Mouse (Mus musculus) intestine, postnatal 0 days (tissue): Measurements from ENCODE around the gene AC109138.7. TPM values are rescaled to one million over a fixed set of nuclear protein-coding genes. Genes with fewer than 3 reads are reported as not detected.

ENCODE experiments used
- ATAC-seq: fragments of 200-750 bp; cut with Nextera tagmentation; 2 replicates; pipeline ENCODE4 v1.8.0; 2017; ENCODE audit warnings: mild to moderate bottlenecking, moderate TSS enrichment, moderate library complexity
- H3K27ac ChIP-seq: fragments of 300-500 bp; sonication (generic); 2 replicates; pipeline ENCODE4 v1.5.1; 2014; ENCODE audit warnings: mild to moderate bottlenecking, low read depth, low read length, moderate library complexity
- H3K27me3 ChIP-seq: fragments of 300-500 bp; sonication (generic); replicated peaks from 2 replicates; pipeline ENCODE4 v1.6.1; 2014; ENCODE audit warnings: low read length, mixed read lengths; ENCODE audit not compliant: control insufficient read depth, insufficient read depth
- H3K36me3 ChIP-seq: fragments of 300-500 bp; sonication (generic); 2 replicates; pipeline ENCODE4 v1.6.1; 2014; ENCODE audit warnings: mild to moderate bottlenecking, moderate library complexity; ENCODE audit not compliant: control insufficient read depth, insufficient read depth
- H3K4me1 ChIP-seq: fragments of 300-500 bp; sonication (generic); replicated peaks from 2 replicates; pipeline ENCODE4 v1.6.1; 2014; ENCODE audit warnings: antibody characterized with exemption, low read length, mixed read lengths; ENCODE audit not compliant: control insufficient read depth, insufficient read depth
- H3K4me2 ChIP-seq: fragments of 300-500 bp; sonication (generic); replicated peaks from 2 replicates; pipeline ENCODE4 v1.6.1; 2014; ENCODE audit warnings: low read depth, mild to moderate bottlenecking, moderate library complexity
- H3K4me3 ChIP-seq: fragments of 300-500 bp; sonication (generic); 2 replicates; pipeline ENCODE4 v1.5.1; 2014; ENCODE audit warnings: low read depth, low read length
- H3K9ac ChIP-seq: fragments of 300-500 bp; sonication (generic); 2 replicates; pipeline ENCODE4 v1.6.1; 2014; ENCODE audit warnings: mild to moderate bottlenecking, low read depth, low read length
- H3K9me3 ChIP-seq: fragments of 300-500 bp; sonication (generic); 2 replicates; pipeline ENCODE4 v1.6.1; 2016; ENCODE audit warnings: mixed run types; ENCODE audit not compliant: control insufficient read depth
- CTCF ChIP-seq: sonication (generic); IDR thresholded peaks from 2 replicates; pipeline ENCODE4 v1.5.1; 2016; ENCODE audit warnings: low read depth, mild to moderate bottlenecking, control low read depth, antibody characterized with exemption, moderate library complexity
- WGBS: fragments of 180-500 bp; shearing (Covaris S2); extraction: QIAGEN DNeasy Blood & Tissue Kit; methylation state at CpG from one replicate; pipeline ENCODE4 v1.1.7; 2014; 5-methylcytosine and 5-hydroxymethylcytosine counted together
- polyA plus RNA-seq: library from polyadenylated mRNA; unstranded; fragments of >200 nt; fragmentation: Nextera tagmentation; extraction: Ambion mirVana; gene quantifications from 2 replicates; pipeline ENCODE4 v1.2.1, GENCODE M21; 2015

AC109138.7 gene
- polyA plus RNA-seq, 1 experiment from 2014 or later, result not detected

DNA sequence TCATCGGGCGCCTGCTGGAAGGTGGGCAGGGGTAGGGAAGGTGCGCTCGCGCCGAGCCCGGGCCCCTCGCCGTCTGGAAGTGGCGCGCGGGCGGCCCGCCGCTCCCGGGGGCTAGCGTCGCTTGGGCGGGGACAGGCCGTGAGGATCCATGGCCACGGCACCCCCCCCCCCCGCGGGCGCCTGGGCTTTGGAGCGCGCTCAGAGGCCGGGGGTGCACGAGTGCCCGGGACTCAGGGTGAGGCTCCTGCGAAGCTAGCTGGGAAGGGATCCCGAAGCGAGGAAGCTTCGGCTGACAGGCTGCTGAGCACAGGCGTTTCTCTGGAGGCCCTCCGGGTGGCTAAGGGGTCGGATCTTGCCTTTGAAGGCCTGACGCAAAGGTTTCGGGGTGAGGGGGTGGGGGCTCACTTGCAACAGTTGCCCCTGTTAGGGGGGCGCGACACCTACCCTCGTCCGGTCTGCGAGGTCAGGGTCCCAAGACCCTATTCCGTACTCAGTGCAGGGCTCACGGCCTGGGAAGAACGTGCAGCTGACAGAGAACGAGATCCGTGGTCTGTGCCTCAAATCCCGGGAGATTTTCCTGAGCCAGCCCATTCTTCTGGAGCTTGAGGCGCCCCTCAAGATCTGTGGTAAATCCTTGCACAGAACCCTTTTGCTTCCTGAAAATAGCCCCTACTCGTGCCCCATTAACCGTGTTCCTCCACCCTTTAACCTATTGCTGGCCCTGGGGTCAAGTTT is 21.7 kb upstream of the AC109138.7 start:
- Histone ChIP-seq H3K4me2 (peak overlapping the region; percentile 75), H3K36me3 (peaks cover 35% of the 10 kb centered on the region), H3K27ac (peak overlapping the region; percentile 94), H3K27me3 (no peaks in the 10 kb centered on the region), H3K9ac (peak overlapping the region; percentile 92), H3K4me1 (peaks cover 9% of the 10 kb centered on the region), H3K9me3 (no peaks in the 10 kb centered on the region), H3K4me3 (peak overlapping the region; percentile 93)
- TF ChIP-seq CTCF, result no peak
- under 1% methylated on average over 44 of the region's 52 CpGs for WGBS
- ATAC-seq, result peak; percentile 37

DNA sequence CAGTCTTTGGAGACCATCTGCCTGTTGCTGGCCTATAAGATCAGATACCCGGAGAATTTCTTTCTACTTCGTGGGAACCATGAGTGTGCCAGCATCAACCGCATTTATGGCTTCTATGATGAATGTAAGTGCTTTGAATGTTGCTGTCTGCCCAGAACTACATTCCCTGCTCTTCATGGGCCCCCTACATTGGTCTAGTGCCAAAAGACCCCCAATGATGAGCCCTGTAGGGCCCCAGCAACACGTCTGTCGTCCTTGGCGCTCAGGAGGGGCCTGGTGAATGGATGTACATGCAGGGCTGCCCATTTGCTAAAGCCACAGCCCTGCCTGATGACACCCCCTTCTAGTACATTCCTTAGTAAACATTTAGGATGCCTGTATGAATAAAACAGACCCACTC is 21.0 kb upstream of the AC109138.7 start:
- H3K4me1 ChIP-seq, result peaks cover 9% of the 10 kb centered on the region
- H3K4me2 ChIP-seq, result peak overlapping the region; percentile 75
- no peak for ATAC-seq
- peaks cover 38% of the 10 kb centered on the region for H3K36me3 ChIP-seq
- 37% methylated on average over 6 of the region's 6 CpGs for WGBS
- peak overlapping the region; percentile 93 for H3K4me3 ChIP-seq
- H3K27me3 ChIP-seq, result no peaks in the 10 kb centered on the region
- H3K9ac ChIP-seq, result peak overlapping the region; percentile 92
- H3K9me3 ChIP-seq, result no peaks in the 10 kb centered on the region
- TF ChIP-seq CTCF, result no peak
- H3K27ac ChIP-seq, result peak overlapping the region; percentile 94; the same call in 1 of the 2 replicates

DNA sequence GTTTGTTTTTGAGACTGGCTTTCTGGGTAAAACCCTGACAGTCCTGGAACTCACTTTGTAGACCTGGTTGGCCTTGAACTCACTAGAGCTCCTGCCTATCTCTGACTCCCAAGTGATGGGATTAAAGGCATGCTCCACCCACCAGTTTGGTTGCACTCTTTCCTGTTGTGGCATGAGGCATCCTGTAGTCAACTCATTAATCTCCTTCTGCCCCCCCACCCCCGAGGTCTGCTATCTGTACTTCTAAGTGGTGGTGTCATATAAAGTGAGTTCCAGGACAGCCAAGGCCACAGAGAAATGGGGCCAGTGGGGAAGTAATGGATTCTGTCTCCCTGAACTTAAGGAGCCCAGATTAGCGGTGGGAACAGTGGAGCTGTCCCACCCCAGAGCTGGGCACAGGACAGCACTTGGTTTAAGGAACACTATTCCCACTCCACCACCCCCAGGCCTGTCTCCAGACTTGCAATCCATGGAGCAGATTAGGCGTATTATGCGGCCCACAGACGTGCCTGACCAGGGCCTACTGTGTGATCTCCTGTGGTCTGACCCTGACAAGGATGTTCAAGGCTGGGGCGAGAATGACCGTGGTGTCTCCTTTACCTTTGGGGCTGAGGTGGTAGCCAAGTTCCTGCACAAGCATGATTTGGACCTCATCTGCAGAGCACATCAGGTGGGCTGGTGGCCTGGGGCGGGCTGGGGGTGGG is 20.0 kb upstream of the AC109138.7 start:
- Histone ChIP-seq H3K27me3 (no peaks in the 10 kb centered on the region), H3K9me3 (no peaks in the 10 kb centered on the region), H3K36me3 (peaks cover 39% of the 10 kb centered on the region), H3K4me1 (peaks cover 9% of the 10 kb centered on the region), H3K4me3 (no peak overlapping the region), H3K4me2 (no peak overlapping the region), H3K27ac (no peak overlapping the region), H3K9ac (no peak overlapping the region)
- no peak for TF ChIP-seq CTCF
- WGBS, result 73% methylated on average over 8 of the region's 8 CpGs
- ATAC-seq, result no peak

DNA sequence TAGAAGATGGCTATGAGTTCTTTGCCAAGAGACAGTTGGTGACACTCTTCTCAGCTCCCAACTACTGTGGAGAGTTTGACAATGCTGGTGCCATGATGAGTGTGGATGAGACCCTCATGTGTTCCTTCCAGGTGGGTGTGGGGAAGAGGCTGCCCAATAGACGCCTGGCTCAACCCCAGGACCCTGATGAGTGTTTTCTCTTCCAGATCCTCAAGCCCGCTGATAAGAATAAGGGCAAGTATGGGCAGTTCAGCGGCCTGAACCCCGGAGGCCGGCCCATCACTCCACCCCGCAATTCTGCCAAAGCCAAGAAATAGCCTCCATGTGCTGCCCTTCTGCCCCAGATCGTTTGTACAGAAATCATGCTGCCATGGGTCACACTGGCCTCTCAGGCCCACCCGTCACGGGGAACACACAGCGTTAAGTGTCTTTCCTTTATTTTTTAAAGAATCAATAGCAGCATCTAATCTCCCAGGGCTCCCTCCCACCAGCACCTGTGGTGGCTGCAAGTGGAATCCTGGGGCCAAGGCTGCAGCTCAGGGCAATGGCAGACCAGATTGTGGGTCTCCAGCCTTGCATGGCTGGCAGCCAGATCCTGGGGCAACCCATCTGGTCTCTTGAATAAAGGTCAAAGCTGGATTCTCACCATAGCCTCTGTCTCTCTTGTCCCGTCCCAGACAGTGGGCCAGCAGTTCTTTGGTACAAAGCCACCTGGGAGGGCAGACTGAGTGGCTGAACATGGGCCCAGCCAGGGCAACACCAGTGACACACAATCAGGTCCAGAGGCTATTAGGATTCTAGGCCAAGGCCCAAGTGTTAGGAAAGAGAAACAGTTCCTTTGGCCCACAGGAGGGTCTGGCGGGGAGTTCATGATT is 19.1 kb upstream of the AC109138.7 start:
- no peaks in the 10 kb centered on the region for H3K27me3 ChIP-seq
- TF ChIP-seq CTCF, result no peak
- ATAC-seq, result no peak
- H3K36me3 ChIP-seq, result peaks cover 46% of the 10 kb centered on the region
- no peak overlapping the region for H3K4me2 ChIP-seq
- H3K4me3 ChIP-seq, result no peak overlapping the region
- WGBS, result 76% methylated on average over 12 of the region's 12 CpGs
- no peak overlapping the region for H3K27ac ChIP-seq
- H3K4me1 ChIP-seq, result peaks cover 9% of the 10 kb centered on the region
- no peaks in the 10 kb centered on the region for H3K9me3 ChIP-seq
- no peak overlapping the region for H3K9ac ChIP-seq

DNA sequence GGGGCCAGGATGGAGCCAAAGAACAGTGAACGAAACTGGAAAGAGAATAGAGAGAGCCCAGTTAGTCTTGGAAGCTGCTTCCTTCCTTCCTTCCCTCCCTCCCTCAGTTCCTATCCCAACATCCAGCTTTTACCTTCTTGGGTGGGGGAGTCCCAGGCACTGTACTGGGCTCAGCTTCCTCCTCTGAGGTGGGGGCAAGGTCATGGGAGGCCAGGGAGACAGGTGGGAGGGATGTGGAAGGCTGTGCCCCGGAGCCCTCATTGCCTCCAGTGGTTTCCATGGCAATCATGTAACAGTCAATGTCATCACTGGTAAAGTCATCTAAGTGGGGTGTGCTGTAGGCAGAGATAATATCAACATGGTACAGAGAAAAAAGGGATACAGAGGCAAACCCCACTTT is 18.1 kb upstream of the AC109138.7 start:
- no peak overlapping the region for H3K4me3 ChIP-seq
- WGBS, result 42% methylated on average over 2 of the region's 2 CpGs
- no peak for TF ChIP-seq CTCF
- no peaks in the 10 kb centered on the region for H3K27me3 ChIP-seq
- no peaks in the 10 kb centered on the region for H3K9me3 ChIP-seq
- no peak overlapping the region for H3K27ac ChIP-seq
- no peak for ATAC-seq
- peaks cover 46% of the 10 kb centered on the region for H3K36me3 ChIP-seq
- no peak overlapping the region for H3K4me2 ChIP-seq
- peaks cover 14% of the 10 kb centered on the region for H3K4me1 ChIP-seq
- no peak overlapping the region for H3K9ac ChIP-seq

DNA sequence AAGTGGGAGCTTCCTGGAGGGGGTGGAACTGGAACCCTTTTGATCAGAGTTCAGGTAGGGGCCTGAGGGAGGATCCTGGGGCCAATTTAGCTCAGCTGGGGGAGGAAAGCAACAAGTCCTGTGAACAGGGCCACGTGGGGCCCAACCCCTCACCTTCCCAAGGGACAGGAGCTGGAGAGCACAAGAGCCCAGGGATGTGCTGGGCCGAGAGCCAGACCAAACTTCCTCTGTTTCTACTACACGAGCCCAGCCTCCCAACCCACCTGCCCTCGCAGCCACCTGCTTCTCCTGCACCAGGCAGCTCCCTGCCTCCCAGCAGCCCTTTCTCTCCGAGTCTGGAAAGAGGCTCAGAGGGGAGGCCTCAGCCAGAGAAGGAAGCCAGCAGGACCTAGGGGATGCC is 17.6 kb upstream of the AC109138.7 start:
- WGBS, result 11% methylated on average over 5 of the region's 5 CpGs
- Histone ChIP-seq H3K27ac (peak overlapping the region; percentile 36; the same call in 1 of the 2 replicates), H3K4me1 (peaks cover 14% of the 10 kb centered on the region), H3K27me3 (no peaks in the 10 kb centered on the region), H3K36me3 (peaks cover 46% of the 10 kb centered on the region), H3K4me3 (no peak overlapping the region), H3K4me2 (no peak overlapping the region), H3K9me3 (no peaks in the 10 kb centered on the region), H3K9ac (no peak overlapping the region)
- no peak for TF ChIP-seq CTCF
- no peak for ATAC-seq
